Mouse (Mus musculus): ENCODE data around the gene Cadm1. TPM values are rescaled to one million over a fixed set of nuclear protein-coding genes. Genes with fewer than 3 reads are reported as not detected.

Gene Cadm1
- polyA plus RNA-seq, 1 experiment from 2014 or later = 41.3 TPM

- 66% methylated on average over 13 of the region's 13 CpGs for WGBS
- H3K36me3 ChIP-seq (ENCODE audit: control insufficient read depth, insufficient read depth, low read length) = no peaks in the 10 kb centered on the region
Observed at GRCm38 (mm10) chr9:47692911-47693310, 162.9 kb downstream of the Cadm1 start.

GRCm38 (mm10) chr9:47699026-47699425 is 169.1 kb downstream of the Cadm1 start:
- Histone ChIP-seq H3K4me3 (replicated peaks; ENCODE audit: low read length) (no peak overlapping the region), H3K27me3 (ENCODE audit: control insufficient read depth, insufficient read depth, low read length) (no peaks in the 10 kb centered on the region)
- 36% methylated on average over 3 of the region's 3 CpGs for WGBS

More at GRCm38 (mm10) chr9:47692911-47693310, 162.9 kb downstream of the Cadm1 start:
- ATAC-seq (ENCODE audit: insufficient read depth, low FRiP score) = no peak
- H3K27ac ChIP-seq (ENCODE audit: low read length) = no peak overlapping the region
- no peak overlapping the region for H3K9ac ChIP-seq (ENCODE audit: low read length)
- H3K9me3 ChIP-seq (replicated peaks; ENCODE audit: control insufficient read depth, low read length) = no peaks in the 10 kb centered on the region
- peaks cover 11% of the 10 kb centered on the region for H3K4me1 ChIP-seq (ENCODE audit: control insufficient read depth, insufficient read depth, low read length)
- no peak overlapping the region for H3K4me3 ChIP-seq (replicated peaks; ENCODE audit: low read length)
- H3K4me2 ChIP-seq (ENCODE audit: low read depth, low read length) = no peak overlapping the region
- H3K27me3 ChIP-seq (ENCODE audit: control insufficient read depth, insufficient read depth, low read length) = no peaks in the 10 kb centered on the region

GRCm38 (mm10) chr9:47700021-47700420 is 170.0 kb downstream of the Cadm1 start:
- H3K4me3 ChIP-seq (replicated peaks; ENCODE audit: low read length) = no peak overlapping the region
- no peaks in the 10 kb centered on the region for H3K36me3 ChIP-seq (ENCODE audit: control insufficient read depth, insufficient read depth, low read length)
- 90% methylated on average over 5 of the region's 5 CpGs for WGBS
- no peaks in the 10 kb centered on the region for H3K27me3 ChIP-seq (ENCODE audit: control insufficient read depth, insufficient read depth, low read length)
- ATAC-seq (ENCODE audit: insufficient read depth, low FRiP score) = no peak
- H3K9ac ChIP-seq (ENCODE audit: low read length) = no peak overlapping the region
- H3K4me1 ChIP-seq (ENCODE audit: control insufficient read depth, insufficient read depth, low read length) = no peaks in the 10 kb centered on the region
- H3K4me2 ChIP-seq (ENCODE audit: low read depth, low read length) = no peak overlapping the region
- no peak overlapping the region for H3K27ac ChIP-seq (ENCODE audit: low read length)
- H3K9me3 ChIP-seq (replicated peaks; ENCODE audit: control insufficient read depth, low read length) = no peaks in the 10 kb centered on the region

More at GRCm38 (mm10) chr9:47699026-47699425, 169.1 kb downstream of the Cadm1 start:
- no peaks in the 10 kb centered on the region for H3K9me3 ChIP-seq (replicated peaks; ENCODE audit: control insufficient read depth, low read length)
- H3K9ac ChIP-seq (ENCODE audit: low read length) = no peak overlapping the region
- no peaks in the 10 kb centered on the region for H3K36me3 ChIP-seq (ENCODE audit: control insufficient read depth, insufficient read depth, low read length)
- ATAC-seq (ENCODE audit: insufficient read depth, low FRiP score) = no peak
- H3K4me2 ChIP-seq (ENCODE audit: low read depth, low read length) = no peak overlapping the region
- no peaks in the 10 kb centered on the region for H3K4me1 ChIP-seq (ENCODE audit: control insufficient read depth, insufficient read depth, low read length)
- H3K27ac ChIP-seq (ENCODE audit: low read length) = no peak overlapping the region

- H3K27me3 ChIP-seq (ENCODE audit: control insufficient read depth, insufficient read depth, low read length) = no peaks in the 10 kb centered on the region
- no peak overlapping the region for H3K9ac ChIP-seq (ENCODE audit: low read length)
- peaks cover 2% of the 10 kb centered on the region; the same call in 1 of the 2 replicates for H3K4me1 ChIP-seq (ENCODE audit: control insufficient read depth, insufficient read depth, low read length)
- H3K36me3 ChIP-seq (ENCODE audit: control insufficient read depth, insufficient read depth, low read length) = no peaks in the 10 kb centered on the region
- no peak overlapping the region for H3K4me3 ChIP-seq (replicated peaks; ENCODE audit: low read length)
- ATAC-seq (ENCODE audit: insufficient read depth, low FRiP score) = no peak
- H3K27ac ChIP-seq (ENCODE audit: low read length) = no peak overlapping the region
- H3K4me2 ChIP-seq (ENCODE audit: low read depth, low read length) = no peak overlapping the region
- no peaks in the 10 kb centered on the region for H3K9me3 ChIP-seq (replicated peaks; ENCODE audit: control insufficient read depth, low read length)
- 88% methylated on average over 19 of the region's 19 CpGs for WGBS
Observed at GRCm38 (mm10) chr9:47703026-47703876, 173.3 kb downstream of the Cadm1 start.

- Histone ChIP-seq H3K27ac (ENCODE audit: low read length) (no peak overlapping the region), H3K4me2 (ENCODE audit: low read depth, low read length) (no peak overlapping the region), H3K9ac (ENCODE audit: low read length) (no peak overlapping the region), H3K4me1 (ENCODE audit: control insufficient read depth, insufficient read depth, low read length) (peaks cover 2% of the 10 kb centered on the region; the same call in 1 of the 2 replicates), H3K27me3 (ENCODE audit: control insufficient read depth, insufficient read depth, low read length) (no peaks in the 10 kb centered on the region), H3K36me3 (ENCODE audit: control insufficient read depth, insufficient read depth, low read length) (no peaks in the 10 kb centered on the region), H3K9me3 (replicated peaks; ENCODE audit: control insufficient read depth, low read length) (no peaks in the 10 kb centered on the region), H3K4me3 (replicated peaks; ENCODE audit: low read length) (no peak overlapping the region)
- no peak for ATAC-seq (ENCODE audit: insufficient read depth, low FRiP score)
- WGBS = 89% methylated on average over 9 of the region's 9 CpGs
Observed at GRCm38 (mm10) chr9:47706341-47706740, 176.4 kb downstream of the Cadm1 start.

- ATAC-seq (ENCODE audit: insufficient read depth, low FRiP score) = no peak
- no peak overlapping the region for H3K27ac ChIP-seq (ENCODE audit: low read length)
Observed at GRCm38 (mm10) chr9:47707326-47707725, 177.4 kb downstream of the Cadm1 start.

GRCm38 (mm10) chr9:47708299-47708698 is 178.3 kb downstream of the Cadm1 start:
- Histone ChIP-seq H3K4me3 (replicated peaks; ENCODE audit: low read length) (no peak overlapping the region), H3K27me3 (ENCODE audit: control insufficient read depth, insufficient read depth, low read length) (no peaks in the 10 kb centered on the region), H3K9me3 (replicated peaks; ENCODE audit: control insufficient read depth, low read length) (no peaks in the 10 kb centered on the region), H3K27ac (ENCODE audit: low read length) (no peak overlapping the region), H3K36me3 (ENCODE audit: control insufficient read depth, insufficient read depth, low read length) (no peaks in the 10 kb centered on the region), H3K4me1 (ENCODE audit: control insufficient read depth, insufficient read depth, low read length) (peaks cover 2% of the 10 kb centered on the region; the same call in 1 of the 2 replicates), H3K4me2 (ENCODE audit: low read depth, low read length) (no peak overlapping the region), H3K9ac (ENCODE audit: low read length) (no peak overlapping the region)
- peak; percentile 62; the same call in 1 of the 2 replicates for ATAC-seq (ENCODE audit: insufficient read depth, low FRiP score)
- 22% methylated on average over 10 of the region's 10 CpGs for WGBS

More at GRCm38 (mm10) chr9:47707326-47707725, 177.4 kb downstream of the Cadm1 start:
- H3K9ac ChIP-seq (ENCODE audit: low read length) = no peak overlapping the region
- no peak overlapping the region for H3K4me2 ChIP-seq (ENCODE audit: low read depth, low read length)
- H3K27me3 ChIP-seq (ENCODE audit: control insufficient read depth, insufficient read depth, low read length) = no peaks in the 10 kb centered on the region
- H3K36me3 ChIP-seq (ENCODE audit: control insufficient read depth, insufficient read depth, low read length) = no peaks in the 10 kb centered on the region
- H3K9me3 ChIP-seq (replicated peaks; ENCODE audit: control insufficient read depth, low read length) = no peaks in the 10 kb centered on the region
- H3K4me1 ChIP-seq (ENCODE audit: control insufficient read depth, insufficient read depth, low read length) = peaks cover 2% of the 10 kb centered on the region; the same call in 1 of the 2 replicates
- 82% methylated on average over 6 of the region's 6 CpGs for WGBS
- H3K4me3 ChIP-seq (replicated peaks; ENCODE audit: low read length) = no peak overlapping the region

- no peaks in the 10 kb centered on the region for H3K27me3 ChIP-seq (ENCODE audit: control insufficient read depth, insufficient read depth, low read length)
- H3K27ac ChIP-seq (ENCODE audit: low read length) = no peak overlapping the region
- WGBS = 88% methylated on average over 8 of the region's 8 CpGs
- no peak overlapping the region for H3K4me3 ChIP-seq (replicated peaks; ENCODE audit: low read length)
- no peak for ATAC-seq (ENCODE audit: insufficient read depth, low FRiP score)
- H3K9me3 ChIP-seq (replicated peaks; ENCODE audit: control insufficient read depth, low read length) = no peaks in the 10 kb centered on the region
- H3K4me2 ChIP-seq (ENCODE audit: low read depth, low read length) = no peak overlapping the region
- no peak overlapping the region for H3K9ac ChIP-seq (ENCODE audit: low read length)
- no peaks in the 10 kb centered on the region for H3K36me3 ChIP-seq (ENCODE audit: control insufficient read depth, insufficient read depth, low read length)
- H3K4me1 ChIP-seq (ENCODE audit: control insufficient read depth, insufficient read depth, low read length) = peaks cover 2% of the 10 kb centered on the region; the same call in 1 of the 2 replicates
Observed at GRCm38 (mm10) chr9:47710946-47711345, 181.0 kb downstream of the Cadm1 start.

GRCm38 (mm10) chr9:47714541-47714940 is 184.6 kb downstream of the Cadm1 start:
- no peaks in the 10 kb centered on the region for H3K27me3 ChIP-seq (ENCODE audit: control insufficient read depth, insufficient read depth, low read length)
- H3K9ac ChIP-seq (ENCODE audit: low read length) = no peak overlapping the region
- ATAC-seq (ENCODE audit: insufficient read depth, low FRiP score) = no peak
- H3K4me3 ChIP-seq (replicated peaks; ENCODE audit: low read length) = no peak overlapping the region
- no peaks in the 10 kb centered on the region for H3K4me1 ChIP-seq (ENCODE audit: control insufficient read depth, insufficient read depth, low read length)
- H3K9me3 ChIP-seq (replicated peaks; ENCODE audit: control insufficient read depth, low read length) = no peaks in the 10 kb centered on the region
- H3K4me2 ChIP-seq (ENCODE audit: low read depth, low read length) = no peak overlapping the region
- 49% methylated on average over 2 of the region's 2 CpGs for WGBS
- no peak overlapping the region for H3K27ac ChIP-seq (ENCODE audit: low read length)
- no peaks in the 10 kb centered on the region for H3K36me3 ChIP-seq (ENCODE audit: control insufficient read depth, insufficient read depth, low read length)

Data from stomach, embryonic 16.5 days (tissue).